Mouse (Mus musculus): ENCODE data around the gene Kctd5. TPM values are rescaled to one million over a fixed set of nuclear protein-coding genes. Genes with fewer than 3 reads are reported as not detected.
"Not testable (repeated sequence)": the region's sequence is repeated elsewhere in the genome, so short reads cannot be mapped to it uniquely, and the experiment has no call there.

The Kctd5 gene
- total and polyA plus RNA-seq, 3 experiments, result 16.7 to 17.3 (median 16.9) TPM

- Histone ChIP-seq H3K4me3 (ENCODE audit: low read depth, low read length) (no peak overlapping the region), H3K4me1 (ENCODE audit: insufficient read depth, low read depth, low read length) (no peaks in the 10 kb centered on the region), H3K36me3 (replicated peaks) (peaks cover 75% of the 10 kb centered on the region), H3K27me3 (ENCODE audit: insufficient read depth, low read length) (no peaks in the 10 kb centered on the region), H3K9me3 (replicated peaks) (no peaks in the 10 kb centered on the region)
- ATAC-seq (ENCODE audit: extremely low read depth, insufficient number of reproducible peaks, low FRiP score, poor library complexity, severe bottlenecking) (no peak), DNase-seq (ENCODE audit: low spot score) (no peak)
- TF ChIP-seq POLR2AphosphoS5 (IDR thresholded peaks at IDR 0.05; ENCODE audit: insufficient replicate concordance, low read depth, low read length) (no peak), CTCF (IDR thresholded peaks at IDR 0.05; ENCODE audit: low read depth, low read length) (no peak), GATA2 (IDR thresholded peaks at IDR 0.05; ENCODE audit: borderline replicate concordance, low read depth, low read length) (no peak), TAL1 (conservative IDR thresholded peaks at IDR 0.05; ENCODE audit: low read depth, low read length) (no peak), GATA1 (IDR thresholded peaks at IDR 0.05; ENCODE audit: borderline replicate concordance, low read length) (no peak)
These were observed 25.1 kb upstream of the Kctd5 start for GRCm38 (mm10) chr17:24098354-24098753.

- H3K4me3 ChIP-seq (ENCODE audit: low read depth, low read length), result no peak overlapping the region
- peaks cover 83% of the 10 kb centered on the region for H3K36me3 ChIP-seq (replicated peaks)
These were observed 17.3 kb upstream of the Kctd5 start for GRCm38 (mm10) chr17:24090575-24090974.

GRCm38 (mm10) chr17:24086399-24086798, 13.1 kb upstream of the Kctd5 start:
- H3K27me3 ChIP-seq (ENCODE audit: insufficient read depth, low read length); DNase-seq (ENCODE audit: low spot score); H3K4me1 ChIP-seq (ENCODE audit: insufficient read depth, low read depth, low read length); H3K9me3 ChIP-seq (replicated peaks); ATAC-seq (ENCODE audit: extremely low read depth, insufficient number of reproducible peaks, low FRiP score, poor library complexity, severe bottlenecking); H3K4me3 ChIP-seq (ENCODE audit: low read depth, low read length): not testable (repeated sequence)
- H3K36me3 ChIP-seq (replicated peaks), result peaks cover 81% of the 10 kb centered on the region

More at GRCm38 (mm10) chr17:24090575-24090974, 17.3 kb upstream of the Kctd5 start:
- TF ChIP-seq POLR2AphosphoS5 (IDR thresholded peaks at IDR 0.05; ENCODE audit: insufficient replicate concordance, low read depth, low read length), result no peak
- TF ChIP-seq GATA1 (IDR thresholded peaks at IDR 0.05; ENCODE audit: borderline replicate concordance, low read length), result no peak
- TF ChIP-seq TAL1 (conservative IDR thresholded peaks at IDR 0.05; ENCODE audit: low read depth, low read length), result no peak
- TF ChIP-seq CTCF (IDR thresholded peaks at IDR 0.05; ENCODE audit: low read depth, low read length), result no peak
- TF ChIP-seq GATA2 (IDR thresholded peaks at IDR 0.05; ENCODE audit: borderline replicate concordance, low read depth, low read length), result no peak
- ATAC-seq (ENCODE audit: extremely low read depth, insufficient number of reproducible peaks, low FRiP score, poor library complexity, severe bottlenecking) (no peak), DNase-seq (ENCODE audit: low spot score) (no peak)
- Histone ChIP-seq H3K9me3 (replicated peaks) (no peaks in the 10 kb centered on the region), H3K27me3 (ENCODE audit: insufficient read depth, low read length) (no peaks in the 10 kb centered on the region), H3K4me1 (ENCODE audit: insufficient read depth, low read depth, low read length) (no peaks in the 10 kb centered on the region)

GRCm38 (mm10) chr17:24084593-24084992, 11.3 kb upstream of the Kctd5 start:
- no peaks in the 10 kb centered on the region for H3K9me3 ChIP-seq (replicated peaks)
- H3K4me1 ChIP-seq (ENCODE audit: insufficient read depth, low read depth, low read length), result no peaks in the 10 kb centered on the region
- no peak overlapping the region for H3K4me3 ChIP-seq (ENCODE audit: low read depth, low read length)
- no peak for ATAC-seq (ENCODE audit: extremely low read depth, insufficient number of reproducible peaks, low FRiP score, poor library complexity, severe bottlenecking)
- peaks cover 82% of the 10 kb centered on the region for H3K36me3 ChIP-seq (replicated peaks)
- TF ChIP-seq POLR2AphosphoS5 (IDR thresholded peaks at IDR 0.05; ENCODE audit: insufficient replicate concordance, low read depth, low read length) (no peak), CTCF (IDR thresholded peaks at IDR 0.05; ENCODE audit: low read depth, low read length) (no peak), GATA2 (IDR thresholded peaks at IDR 0.05; ENCODE audit: borderline replicate concordance, low read depth, low read length) (no peak), GATA1 (IDR thresholded peaks at IDR 0.05; ENCODE audit: borderline replicate concordance, low read length) (no peak), TAL1 (conservative IDR thresholded peaks at IDR 0.05; ENCODE audit: low read depth, low read length) (no peak)
- H3K27me3 ChIP-seq (ENCODE audit: insufficient read depth, low read length), result no peaks in the 10 kb centered on the region
- DNase-seq (ENCODE audit: low spot score), result no peak

GRCm38 (mm10) chr17:24077101-24077500, 3.8 kb upstream of the Kctd5 start:
- no peaks in the 10 kb centered on the region for H3K27me3 ChIP-seq (ENCODE audit: insufficient read depth, low read length)
- DNase-seq (ENCODE audit: low spot score) (no peak), ATAC-seq (ENCODE audit: extremely low read depth, insufficient number of reproducible peaks, low FRiP score, poor library complexity, severe bottlenecking) (no peak)
- no peaks in the 10 kb centered on the region for H3K9me3 ChIP-seq (replicated peaks)
- peaks cover 66% of the 10 kb centered on the region for H3K36me3 ChIP-seq (replicated peaks)
- TF ChIP-seq GATA2 (IDR thresholded peaks at IDR 0.05; ENCODE audit: borderline replicate concordance, low read depth, low read length) (no peak), POLR2AphosphoS5 (IDR thresholded peaks at IDR 0.05; ENCODE audit: insufficient replicate concordance, low read depth, low read length) (no peak), CTCF (IDR thresholded peaks at IDR 0.05; ENCODE audit: low read depth, low read length) (no peak), GATA1 (IDR thresholded peaks at IDR 0.05; ENCODE audit: borderline replicate concordance, low read length) (no peak), TAL1 (conservative IDR thresholded peaks at IDR 0.05; ENCODE audit: low read depth, low read length) (no peak)
- H3K4me1 ChIP-seq (ENCODE audit: insufficient read depth, low read depth, low read length), result peaks cover 2% of the 10 kb centered on the region
- no peak overlapping the region for H3K4me3 ChIP-seq (ENCODE audit: low read depth, low read length)

- TF ChIP-seq POLR2AphosphoS5 (IDR thresholded peaks at IDR 0.05; ENCODE audit: insufficient replicate concordance, low read depth, low read length) (no peak), GATA1 (IDR thresholded peaks at IDR 0.05; ENCODE audit: borderline replicate concordance, low read length) (no peak), GATA2 (IDR thresholded peaks at IDR 0.05; ENCODE audit: borderline replicate concordance, low read depth, low read length) (no peak), CTCF (IDR thresholded peaks at IDR 0.05; ENCODE audit: low read depth, low read length) (no peak), TAL1 (conservative IDR thresholded peaks at IDR 0.05; ENCODE audit: low read depth, low read length) (no peak)
- Histone ChIP-seq H3K4me1 (ENCODE audit: insufficient read depth, low read depth, low read length) (peaks cover 9% of the 10 kb centered on the region), H3K36me3 (replicated peaks) (peaks cover 66% of the 10 kb centered on the region), H3K9me3 (replicated peaks) (no peaks in the 10 kb centered on the region), H3K4me3 (ENCODE audit: low read depth, low read length) (no peak overlapping the region), H3K27me3 (ENCODE audit: insufficient read depth, low read length) (no peaks in the 10 kb centered on the region)
- DNase-seq (ENCODE audit: low spot score) (no peak), ATAC-seq (ENCODE audit: extremely low read depth, insufficient number of reproducible peaks, low FRiP score, poor library complexity, severe bottlenecking) (no peak)
These were observed 3.8 kb downstream of the Kctd5 start for GRCm38 (mm10) chr17:24069531-24069930.

- DNase-seq (ENCODE audit: low spot score) (no peak), ATAC-seq (ENCODE audit: extremely low read depth, insufficient number of reproducible peaks, low FRiP score, poor library complexity, severe bottlenecking) (no peak)
- Histone ChIP-seq H3K36me3 (replicated peaks) (peaks cover 74% of the 10 kb centered on the region), H3K9me3 (replicated peaks) (no peaks in the 10 kb centered on the region), H3K4me3 (ENCODE audit: low read depth, low read length) (no peak overlapping the region), H3K27me3 (ENCODE audit: insufficient read depth, low read length) (no peaks in the 10 kb centered on the region), H3K4me1 (ENCODE audit: insufficient read depth, low read depth, low read length) (peaks cover 9% of the 10 kb centered on the region)
- TF ChIP-seq TAL1 (conservative IDR thresholded peaks at IDR 0.05; ENCODE audit: low read depth, low read length), result no peak
- TF ChIP-seq GATA2 (IDR thresholded peaks at IDR 0.05; ENCODE audit: borderline replicate concordance, low read depth, low read length), result no peak
- no peak for TF ChIP-seq GATA1 (IDR thresholded peaks at IDR 0.05; ENCODE audit: borderline replicate concordance, low read length)
- TF ChIP-seq POLR2AphosphoS5 (IDR thresholded peaks at IDR 0.05; ENCODE audit: insufficient replicate concordance, low read depth, low read length), result no peak
These were observed 5.0 kb downstream of the Kctd5 start for GRCm38 (mm10) chr17:24068271-24068670.
